Mouse (Mus musculus): ENCODE measurements at regions not wholly inside any gene's neighbourhood (a gene's known extent, or its start where the extent isn't known, plus 50 kb on each side); places are given as distances from the start of the nearest gene placed in this dataset.

DNA sequence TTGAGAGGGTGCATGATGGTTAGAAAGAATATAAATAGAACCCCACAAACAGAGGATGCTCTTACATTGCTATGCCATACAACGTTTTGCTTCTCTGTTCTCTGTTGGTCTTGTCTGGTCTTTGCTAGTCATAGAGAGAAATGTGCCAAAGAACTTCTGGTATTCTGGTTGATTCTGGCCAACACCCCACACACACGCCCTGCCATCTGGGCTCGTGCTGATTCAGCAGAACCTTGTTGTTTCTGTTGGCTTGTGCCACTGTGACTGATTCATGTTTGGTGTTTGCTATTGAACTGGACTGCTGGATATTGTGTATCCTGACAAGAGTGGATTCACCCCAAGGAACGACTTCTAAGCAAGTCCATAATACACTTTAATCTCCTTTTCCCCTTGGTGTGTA lies 126.0 kb upstream of the Rasa1 start:
- DNase-seq (ENCODE audit: low read depth in 3 of 3, low spot score in 3 of 3), result no peak
- TF ChIP-seq EP300 (IDR thresholded peaks at IDR 0.05; ENCODE audit: low read depth) (no peak), CTCF (IDR thresholded peaks at IDR 0.05; ENCODE audit: low read depth) (no peak)
- Histone ChIP-seq H3K27me3 (ENCODE audit: control insufficient read depth, insufficient read depth, low read length) (no peaks in the 10 kb centered on the region), H3K4me2 (ENCODE audit: low read depth) (no peak overlapping the region), H3K9ac (replicated peaks) (no peak overlapping the region), H3K4me1 (replicated peaks; ENCODE audit: control insufficient read depth in 2 of 2, insufficient read depth in 2 of 2, low read length in 1 of 2) (no peaks in the 10 kb centered on the region), H3K9me3 (ENCODE audit: control insufficient read depth, low read length) (no peaks in the 10 kb centered on the region), H3K4me3 (ENCODE audit: insufficient read depth in 1 of 2, low read depth in 2 of 2, low read length in 2 of 2) (no peak overlapping the region), H3K36me3 (replicated peaks; ENCODE audit: control insufficient read depth, insufficient read depth, low read depth) (no peaks in the 10 kb centered on the region), H3K27ac (no peak overlapping the region)
- no peak for ATAC-seq (ENCODE audit: insufficient read depth)
- 61% methylated on average over 4 of the region's 4 CpGs for WGBS (ENCODE audit: insufficient replicate concordance)

DNA sequence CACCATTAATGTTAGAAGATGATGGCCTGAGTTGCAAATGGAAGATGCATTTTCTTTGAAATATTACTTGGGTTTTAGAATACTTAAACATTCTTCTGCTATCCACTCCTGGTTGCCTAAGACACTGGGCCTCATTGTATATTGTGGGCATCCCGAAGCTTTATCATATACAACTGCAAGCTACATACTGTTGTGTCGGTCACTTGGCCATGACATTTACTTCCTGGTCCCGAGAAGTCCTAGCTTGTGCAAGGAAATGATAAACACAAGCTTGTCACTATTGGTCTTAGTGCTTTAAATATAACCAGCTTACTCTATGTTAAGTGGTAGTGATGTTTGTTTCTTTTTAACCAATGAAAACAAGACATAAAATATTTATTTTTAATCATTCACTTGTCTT lies 122.4 kb upstream of the Rasa1 start:
- ATAC-seq (ENCODE audit: insufficient read depth) (no peak; the same call in 1 of the 2 replicates), DNase-seq (ENCODE audit: low read depth in 3 of 3, low spot score in 3 of 3) (no peak)
- no peak overlapping the region for H3K4me3 ChIP-seq (ENCODE audit: insufficient read depth in 1 of 2, low read depth in 2 of 2, low read length in 2 of 2)
- H3K9me3 ChIP-seq (ENCODE audit: control insufficient read depth, low read length), result no peaks in the 10 kb centered on the region
- no peaks in the 10 kb centered on the region for H3K27me3 ChIP-seq (ENCODE audit: control insufficient read depth, insufficient read depth, low read length)
- no peaks in the 10 kb centered on the region for H3K4me1 ChIP-seq (replicated peaks; ENCODE audit: control insufficient read depth in 2 of 2, insufficient read depth in 2 of 2, low read length in 1 of 2)
- no peak for TF ChIP-seq EP300 (IDR thresholded peaks at IDR 0.05; ENCODE audit: low read depth)
- no peak for TF ChIP-seq CTCF (IDR thresholded peaks at IDR 0.05; ENCODE audit: low read depth)
- no peak overlapping the region for H3K4me2 ChIP-seq (ENCODE audit: low read depth)
- WGBS (ENCODE audit: insufficient replicate concordance), result 20% methylated on average over 3 of the region's 3 CpGs
- H3K9ac ChIP-seq (replicated peaks), result no peak overlapping the region
- no peaks in the 10 kb centered on the region for H3K36me3 ChIP-seq (replicated peaks; ENCODE audit: control insufficient read depth, insufficient read depth, low read depth)
- H3K27ac ChIP-seq, result no peak overlapping the region

DNA sequence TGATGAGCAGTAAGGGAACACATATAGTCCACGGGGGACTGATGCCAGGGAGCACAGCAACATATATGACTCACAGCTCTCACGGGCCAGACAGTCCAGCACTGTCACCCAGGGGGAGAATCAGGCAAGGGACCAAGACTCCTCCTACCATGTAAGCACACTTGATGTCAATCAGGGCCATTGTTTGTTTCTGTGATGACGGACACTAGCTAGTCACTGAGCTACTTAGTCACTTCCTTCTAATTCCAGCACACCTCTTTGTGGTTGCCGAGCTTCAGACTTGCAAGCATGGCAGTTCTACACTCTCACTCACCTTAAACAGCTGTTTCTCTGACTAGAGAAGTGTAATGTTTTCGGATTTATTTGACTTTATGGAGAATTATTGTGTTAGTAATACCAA lies 109.9 kb upstream of the Rasa1 start:
- WGBS (ENCODE audit: insufficient replicate concordance), result 36% methylated on average over 5 of the region's 5 CpGs

DNA sequence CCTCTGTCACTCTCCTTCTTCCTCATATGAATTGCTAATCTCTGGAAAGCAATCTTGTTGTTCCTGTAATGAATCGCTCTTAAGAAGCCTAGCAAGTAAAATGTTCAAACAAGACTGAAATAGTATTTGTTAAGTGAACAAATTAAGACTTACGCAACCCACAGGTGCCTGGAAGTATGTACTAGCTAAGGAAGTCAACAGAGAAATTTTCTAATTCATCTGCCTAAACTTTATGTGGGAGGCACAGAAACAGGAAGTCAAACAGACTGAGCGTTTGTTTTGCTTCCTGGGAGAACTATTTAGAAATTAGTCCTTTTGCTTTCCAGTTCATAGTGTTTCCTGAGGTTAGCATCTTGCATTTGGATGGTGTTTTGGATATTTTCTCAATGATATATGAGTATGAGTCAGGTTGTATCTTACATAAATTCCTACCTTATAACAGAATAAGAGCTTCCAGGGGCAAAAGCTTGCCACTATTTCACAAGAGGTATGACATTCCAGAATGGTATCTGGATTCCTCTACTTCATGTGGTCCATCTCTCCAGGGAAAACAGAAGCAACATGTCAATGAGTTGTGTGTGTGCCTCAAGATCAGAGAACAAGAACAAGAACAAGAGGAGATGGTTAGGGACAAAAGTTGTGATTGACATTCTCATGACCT lies 87.5 kb upstream of the Rasa1 start:
- Histone ChIP-seq H3K27me3 (ENCODE audit: control insufficient read depth, insufficient read depth, low read length) (no peaks in the 10 kb centered on the region), H3K4me2 (ENCODE audit: low read depth) (no peak overlapping the region), H3K27ac (no peak overlapping the region), H3K9ac (replicated peaks) (no peak overlapping the region), H3K9me3 (ENCODE audit: control insufficient read depth, low read length) (no peaks in the 10 kb centered on the region), H3K36me3 (replicated peaks; ENCODE audit: control insufficient read depth, insufficient read depth, low read depth) (no peaks in the 10 kb centered on the region), H3K4me3 (ENCODE audit: insufficient read depth in 1 of 2, low read depth in 2 of 2, low read length in 2 of 2) (no peak overlapping the region), H3K4me1 (replicated peaks; ENCODE audit: control insufficient read depth in 2 of 2, insufficient read depth in 2 of 2, low read length in 1 of 2) (no peaks in the 10 kb centered on the region)
- TF ChIP-seq CTCF (IDR thresholded peaks at IDR 0.05; ENCODE audit: low read depth) (no peak), EP300 (IDR thresholded peaks at IDR 0.05; ENCODE audit: low read depth) (no peak)
- DNase-seq (ENCODE audit: low read depth in 3 of 3, low spot score in 3 of 3), result no peak
- WGBS (ENCODE audit: insufficient replicate concordance), result 40% methylated on average over 3 of the region's 3 CpGs
- ATAC-seq (ENCODE audit: insufficient read depth), result no peak

More for the DNA sequence above, 109.9 kb upstream of the Rasa1 start:
- TF ChIP-seq EP300 (IDR thresholded peaks at IDR 0.05; ENCODE audit: low read depth), result no peak
- TF ChIP-seq CTCF (IDR thresholded peaks at IDR 0.05; ENCODE audit: low read depth), result no peak
- no peaks in the 10 kb centered on the region for H3K4me1 ChIP-seq (replicated peaks; ENCODE audit: control insufficient read depth in 2 of 2, insufficient read depth in 2 of 2, low read length in 1 of 2)
- no peaks in the 10 kb centered on the region for H3K27me3 ChIP-seq (ENCODE audit: control insufficient read depth, insufficient read depth, low read length)
- H3K27ac ChIP-seq, result no peak overlapping the region
- H3K9me3 ChIP-seq (ENCODE audit: control insufficient read depth, low read length), result no peaks in the 10 kb centered on the region
- DNase-seq (ENCODE audit: low read depth in 3 of 3, low spot score in 3 of 3) (no peak), ATAC-seq (ENCODE audit: insufficient read depth) (no peak)
- H3K4me2 ChIP-seq (ENCODE audit: low read depth), result no peak overlapping the region
- no peak overlapping the region for H3K9ac ChIP-seq (replicated peaks)
- no peaks in the 10 kb centered on the region for H3K36me3 ChIP-seq (replicated peaks; ENCODE audit: control insufficient read depth, insufficient read depth, low read depth)
- H3K4me3 ChIP-seq (ENCODE audit: insufficient read depth in 1 of 2, low read depth in 2 of 2, low read length in 2 of 2), result no peak overlapping the region

DNA sequence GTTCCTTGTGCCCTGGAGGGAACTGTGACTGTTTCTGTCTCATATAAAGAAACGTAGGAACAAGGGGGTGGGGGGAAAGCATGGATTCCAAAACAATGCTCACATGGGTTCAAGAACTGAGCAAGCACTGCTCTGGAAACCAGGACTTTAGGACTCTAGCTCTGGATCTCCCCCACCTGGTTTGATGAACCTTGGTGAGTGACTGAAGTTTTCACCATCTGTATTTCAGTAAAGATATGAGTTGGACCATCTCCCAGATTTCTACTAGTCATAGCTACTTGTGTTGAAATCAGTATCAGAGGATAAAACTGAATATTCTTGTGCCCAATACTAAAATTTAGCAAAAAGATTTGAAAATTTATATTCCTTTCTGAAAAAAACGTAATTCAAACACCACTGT lies 70.7 kb upstream of the Rasa1 start:
- no peaks in the 10 kb centered on the region for H3K27me3 ChIP-seq (ENCODE audit: control insufficient read depth, insufficient read depth, low read length)
- H3K36me3 ChIP-seq (replicated peaks; ENCODE audit: control insufficient read depth, insufficient read depth, low read depth), result no peaks in the 10 kb centered on the region
- no peaks in the 10 kb centered on the region for H3K4me1 ChIP-seq (replicated peaks; ENCODE audit: control insufficient read depth in 2 of 2, insufficient read depth in 2 of 2, low read length in 1 of 2)
- H3K4me3 ChIP-seq (ENCODE audit: insufficient read depth in 1 of 2, low read depth in 2 of 2, low read length in 2 of 2), result no peak overlapping the region
- no peak overlapping the region for H3K4me2 ChIP-seq (ENCODE audit: low read depth)
- DNase-seq (ENCODE audit: low read depth in 3 of 3, low spot score in 3 of 3) (no peak), ATAC-seq (ENCODE audit: insufficient read depth) (no peak)
- no peak for TF ChIP-seq CTCF (IDR thresholded peaks at IDR 0.05; ENCODE audit: low read depth)
- no peak for TF ChIP-seq EP300 (IDR thresholded peaks at IDR 0.05; ENCODE audit: low read depth)
- no peaks in the 10 kb centered on the region for H3K9me3 ChIP-seq (ENCODE audit: control insufficient read depth, low read length)
- H3K9ac ChIP-seq (replicated peaks), result no peak overlapping the region
- no peak overlapping the region for H3K27ac ChIP-seq
- 50% methylated on average over 2 of the region's 2 CpGs for WGBS (ENCODE audit: insufficient replicate concordance)

All from liver, embryonic 14.5 days (tissue).